Mouse (Mus musculus) heart, postnatal 36 days (tissue): Measurements from ENCODE around the gene Txnrd2. TPM values are rescaled to one million over a fixed set of nuclear protein-coding genes. Genes with fewer than 3 reads are reported as not detected.

ENCODE experiments used
- DNase-seq, 2 experiments: peaks; one replicate each; pipeline ENCODE4 v3.0.0; 2021 to 2022
- intact Hi-C: fragments of 180-260 bp; cut with DNase I; formaldehyde crosslinking; loops from one replicate; pipeline ENCODE4 v1.15.1; 2025
- total RNA-seq, 2 experiments: library from RNA; stranded (reverse); gene quantifications; 2 replicates each; pipeline ENCODE4 v1.2.3; 2021

Gene Txnrd2
- total RNA-seq, 2 experiments from 2014 or later = 41.0 to 42.8 TPM

GRCm38 (mm10) chr16:18513508-18513907 lies 87.3 kb downstream of the Txnrd2 start:
- intact Hi-C loops = no loop called here
- DNase-seq = no peak

GRCm38 (mm10) chr16:18518091-18518490 lies 91.9 kb downstream of the Txnrd2 start:
- intact Hi-C loops = no loop called here
- no peak for DNase-seq

GRCm38 (mm10) chr16:18523563-18524245 lies 97.5 kb downstream of the Txnrd2 start:
- DNase-seq = peak; percentile 43 to 45
- intact Hi-C loops = no loop called here

- DNase-seq = no peak
- intact Hi-C loops = no loop called here
Observed at GRCm38 (mm10) chr16:18528656-18529055, 102.5 kb downstream of the Txnrd2 start.

Other genes starting within 250 kb of the Txnrd2 start
- gene Ccdc188, start 208.5 kb upstream of the Txnrd2 start, total RNA-seq = not detected
- gene Zdhhc8, start 191.2 kb upstream of the Txnrd2 start, total RNA-seq = 10 to 100 TPM; 19.7 to 21.5 TPM
- gene Trmt2a, start 177.7 kb upstream of the Txnrd2 start, total RNA-seq = 10 to 100 TPM; 16.1 to 19.8 TPM
- 10 to 100 TPM; 34.5 to 42.1 TPM for gene Ranbp1, start 177.7 kb upstream of the Txnrd2 start, total RNA-seq
- not detected for gene Gm49776, start 168.1 kb upstream of the Txnrd2 start, total RNA-seq
- 10 to 100 TPM; 12.7 to 14.6 TPM for gene Dgcr8, start 137.1 kb upstream of the Txnrd2 start, total RNA-seq
- gene Tango2, start 78.3 kb upstream of the Txnrd2 start, total RNA-seq = 100 to 1,000 TPM; 152 to 177 TPM
- gene Arvcf, start 78.2 kb upstream of the Txnrd2 start, total RNA-seq = 10 to 100 TPM; 21.1 to 25.6 TPM
- gene Comt, start 468 bp downstream of the Txnrd2 start, total RNA-seq = 100 to 1,000 TPM; 130 to 150 TPM
- gene Gnb1l, start 72.3 kb downstream of the Txnrd2 start, total RNA-seq = 1 to 10 TPM; 5.2 to 5.4 TPM
- gene Rtl10, start 72.5 kb downstream of the Txnrd2 start, total RNA-seq = 1 to 10 TPM; 3.6 to 4.6 TPM
- gene Tbx1, start 164.3 kb downstream of the Txnrd2 start, total RNA-seq = 1 to 10 TPM in 1 of 2 experiments, under 1 TPM in 1; 0.51 to 2.2 TPM
- 1 to 10 TPM; 1.2 TPM for gene Gp1bb, start 196.0 kb downstream of the Txnrd2 start, total RNA-seq
- gene Gm49601, start 200.0 kb downstream of the Txnrd2 start, total RNA-seq = 1 to 10 TPM in 1 of 2 experiments, under 1 TPM in 1; 0.60 to 1.6 TPM
- gene Sept5, start 203.6 kb downstream of the Txnrd2 start, total RNA-seq = 1 to 10 TPM; 3.7 to 3.8 TPM